Mouse (Mus musculus) leukemia stem cell, adult 10-12 weeks (primary cell): ENCODE results near the gene Abhd18. TPM values are rescaled to one million over a fixed set of nuclear protein-coding genes. Genes with fewer than 3 reads are reported as not detected.

Source experiments
- polyA plus RNA-seq: library from polyadenylated mRNA; stranded (reverse); fragments of >175 nt; gene quantifications from 2 replicates; pipeline ENCODE4 v1.2.3, GENCODE M21; 2012; ENCODE audit warnings: low replicate concordance

Gene Abhd18
- 0.12 and 0.68 TPM in 2 replicates for polyA plus RNA-seq

GRCm38 (mm10) chr3:40846957-40847017 lies at the start of gene Abhd18:
Gene Abhd18, plus strand, starts transcription at chr3:40846970.

GRCm38 (mm10) chr3:40799530-40800372 lies 47.0 kb upstream of the Abhd18 start, which contains the start of gene Plk4:
Gene Plk4, plus strand, starts transcription at chr3:40800019.

GRCm38 (mm10) chr3:40846473-40846956 lies 255 bp upstream of the Abhd18 start, which contains the start of gene Mfsd8:
Gene Mfsd8, minus strand, starts transcription at chr3:40846886.

GRCm38 (mm10) chr3:40902443-40902842 lies 55.7 kb downstream of the Abhd18 start, which contains the start of gene 1700034I23Rik:
Gene 1700034I23Rik, minus strand, starts transcription at chr3:40902543.

DNA sequence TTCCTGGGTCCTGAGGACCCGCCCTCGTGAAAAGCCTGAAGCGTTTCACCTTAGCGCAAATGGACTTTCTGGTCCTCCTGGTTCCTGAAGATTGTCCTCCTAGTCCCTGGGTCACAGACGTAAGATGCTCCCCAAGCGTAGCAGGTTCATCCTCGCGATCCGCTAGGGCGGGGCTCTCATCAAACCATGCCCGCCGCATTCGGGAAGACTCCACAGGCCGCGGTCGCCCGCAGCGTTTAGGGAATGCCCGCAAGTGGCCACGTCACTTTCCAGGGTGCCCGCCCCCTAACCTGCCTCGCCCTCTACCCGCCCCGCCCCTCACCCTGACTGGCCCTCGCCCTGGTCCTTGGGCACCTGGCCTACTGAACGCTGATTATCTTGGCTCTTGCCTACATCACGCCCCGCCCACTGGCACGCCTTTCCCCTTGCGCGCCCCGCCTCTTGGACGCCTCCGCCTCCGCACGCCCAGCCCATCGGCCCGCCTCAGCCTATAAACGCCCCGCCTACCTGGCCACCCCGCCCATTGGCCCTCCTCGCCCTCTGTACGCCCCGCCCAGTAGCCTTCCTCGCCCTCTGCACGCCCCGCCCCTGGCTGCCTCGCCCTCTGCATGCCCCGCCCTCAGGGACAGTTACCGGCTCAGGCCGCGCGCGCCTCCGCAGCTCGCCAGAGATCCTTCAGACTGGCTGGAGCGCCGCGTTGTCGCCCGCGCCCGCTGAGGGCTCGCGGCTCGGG lies 102.6 kb downstream of the Abhd18 start, which contains the start of gene Larp1b:
Gene Larp1b (plus strand): TSS at position 659 of the 733 bp plus-strand sequence.

Other genes with a start within 250 kb of the Abhd18 start
- not detected in 2 replicates for gene Slc25a31, start 138.1 kb upstream of the Abhd18 start, polyA plus RNA-seq
- 7.4 and 11.5 TPM in 2 replicates for gene Hspa4l, start 102.5 kb upstream of the Abhd18 start, polyA plus RNA-seq
- gene Plk4, start 47.0 kb upstream of the Abhd18 start, polyA plus RNA-seq: 15.7 and 16.9 TPM in 2 replicates
- 0.82 and 1.5 TPM in 2 replicates for gene Mfsd8, start 84 bp upstream of the Abhd18 start, polyA plus RNA-seq
- not detected in 2 replicates for gene 1700034I23Rik, start 55.6 kb downstream of the Abhd18 start, polyA plus RNA-seq
- gene Larp1b, start 102.9 kb downstream of the Abhd18 start, polyA plus RNA-seq: 27.0 and 50.4 TPM in 2 replicates
- 18.1 and 27.0 TPM in 2 replicates for gene Pgrmc2, start 236.1 kb downstream of the Abhd18 start, polyA plus RNA-seq